Mouse (Mus musculus) stomach, postnatal 0 days (tissue): ENCODE results near the gene Slc26a10.

ENCODE experiments used
- CTCF ChIP-seq: IDR thresholded peaks from 2 replicates; pipeline ENCODE4 v1.5.1; 2016; ENCODE audit warnings: antibody characterized with exemption, low read depth, mild to moderate bottlenecking, moderate library complexity
- EP300 ChIP-seq: optimal IDR thresholded peaks from 2 replicates; pipeline ENCODE3; 2016; ENCODE audit warnings: antibody characterized with exemption

DNA sequence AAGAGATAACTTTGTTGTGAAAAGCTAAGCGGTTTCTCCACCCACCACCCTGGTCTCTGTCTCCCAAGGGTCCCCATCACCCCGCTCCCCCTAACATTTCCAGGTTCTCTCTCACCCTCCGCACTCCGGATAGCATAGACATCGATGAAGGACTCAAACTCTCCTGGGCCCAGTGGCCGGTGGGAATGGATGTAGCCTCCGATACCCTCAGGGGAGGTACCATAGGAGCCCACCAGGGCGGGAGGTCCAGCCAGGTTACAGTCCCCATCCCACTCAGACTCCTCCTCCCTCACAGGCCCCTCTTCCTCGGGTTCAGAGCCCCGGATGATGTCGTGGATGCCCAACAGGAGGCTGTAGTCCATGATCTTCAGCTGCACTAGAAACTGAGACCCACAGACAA lies 19.0 kb upstream of the Slc26a10 start:
- TF ChIP-seq CTCF (no peak), EP300 (no peak)
